Mouse (Mus musculus) lung, adult 2 months (tissue): Measurements from ENCODE around the gene Acvrl1. TPM values are rescaled to one million over a fixed set of nuclear protein-coding genes. Genes with fewer than 3 reads are reported as not detected.
A peak's percentile ranks its signal among the peaks of the same experiment; 100 is the strongest.

Source experiments
- DNase-seq: peaks from one replicate; pipeline ENCODE4 v3.0.0; 2022
- H3K4me1 ChIP-seq: fragments of 200-500 bp; 2 replicates; pipeline ENCODE4 v1.6.1; 2011; ENCODE audit warnings: low read length; ENCODE audit not compliant: control insufficient read depth, insufficient read depth
- H3K4me3 ChIP-seq: fragments of 200-500 bp; replicated peaks from 2 replicates; pipeline ENCODE3; 2011; ENCODE audit warnings: low read depth, mild to moderate bottlenecking, control low read depth, low read length; ENCODE audit errors: extremely low read depth
- CTCF ChIP-seq: fragments of 200-500 bp; IDR thresholded peaks from 2 replicates; pipeline ENCODE4 v1.5.1; 2011; ENCODE audit warnings: mild to moderate bottlenecking, low read length, control low read depth; ENCODE audit not compliant: insufficient read depth
- POLR2A ChIP-seq: fragments of 200-500 bp; IDR thresholded peaks from 2 replicates; pipeline ENCODE4 v1.6.1; 2011; ENCODE audit warnings: low read depth, mild to moderate bottlenecking, control low read depth, low read length, borderline replicate concordance; ENCODE audit errors: extremely low read depth
- WGBS: fragments of 180-500 bp; shearing (Covaris S2); methylation state at CpG from one replicate; pipeline ENCODE4 v1.1.7; 2018; 5-methylcytosine and 5-hydroxymethylcytosine counted together
- polyA plus RNA-seq: library from polyadenylated mRNA; depleted of rRNA; stranded (reverse); fragments of >200 nt; gene quantifications from 2 replicates; pipeline ENCODE4 v1.2.3, GENCODE M21; 2012

The Acvrl1 gene
- polyA plus RNA-seq, 1 experiment, result 695 TPM

GRCm38 (mm10) chr15:101125561-101125960 is 2.8 kb upstream of the Acvrl1 start:
- DNase-seq, result no peak
- Histone ChIP-seq H3K4me3 (no peak overlapping the region), H3K4me1 (peaks cover 9% of the 10 kb centered on the region)
- WGBS, result 78% methylated on average over 6 of the region's 6 CpGs
- TF ChIP-seq CTCF, result no peak
- TF ChIP-seq POLR2A, result no peak

DNA sequence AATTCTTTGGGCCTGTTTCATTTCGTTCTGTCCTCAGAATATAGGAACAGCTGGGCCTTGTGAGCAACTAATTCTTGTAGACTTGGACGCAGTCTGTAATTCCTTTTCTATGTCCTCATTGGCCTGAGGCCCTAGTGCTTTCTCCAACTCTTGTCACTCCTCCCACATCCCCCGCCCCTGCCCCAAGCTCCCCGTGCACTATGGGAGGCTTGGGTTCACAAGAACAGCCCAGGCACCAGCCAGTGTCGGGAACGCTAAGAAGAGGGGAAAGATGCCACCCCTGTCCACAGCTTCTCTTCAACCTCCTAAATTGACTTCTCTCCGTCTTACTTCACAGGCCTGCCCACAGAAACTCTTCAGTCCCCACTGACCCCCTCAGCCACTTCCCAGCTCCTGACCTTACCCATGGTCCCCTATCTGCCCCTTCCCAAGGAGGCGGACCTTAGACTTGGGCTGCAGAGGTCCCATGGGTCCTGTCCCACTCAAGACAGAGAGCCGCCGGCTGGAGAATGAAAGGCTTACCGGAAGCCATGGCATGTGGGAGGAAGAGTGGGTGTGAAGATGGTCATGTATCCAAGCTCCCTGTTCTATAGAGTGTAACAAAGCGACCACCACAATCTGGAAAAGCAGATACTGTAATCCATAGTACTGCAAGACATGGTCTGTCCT is 1.3 kb upstream of the Acvrl1 start:
- TF ChIP-seq CTCF, result no peak
- TF ChIP-seq POLR2A, result peak; percentile 22; the same call in 1 of the 2 replicates
- H3K4me1 ChIP-seq, result peaks cover 9% of the 10 kb centered on the region
- 49% methylated on average over 12 of the region's 12 CpGs for WGBS
- DNase-seq, result no peak
- H3K4me3 ChIP-seq, result no peak overlapping the region

GRCm38 (mm10) chr15:101129412-101129811 is 1.1 kb downstream of the Acvrl1 start:
- Histone ChIP-seq H3K4me1 (peaks cover 2% of the 10 kb centered on the region), H3K4me3 (peak overlapping the region; percentile 94)
- DNase-seq, result peak; percentile 32
- no peak for TF ChIP-seq CTCF
- no peak for TF ChIP-seq POLR2A
- 17% methylated on average over 5 of the region's 5 CpGs for WGBS

GRCm38 (mm10) chr15:101131498-101131897 is 3.2 kb downstream of the Acvrl1 start:
- 21% methylated on average over 11 of the region's 11 CpGs for WGBS
- TF ChIP-seq CTCF, result no peak
- TF ChIP-seq POLR2A, result peak; percentile 52; the same call in 1 of the 2 replicates
- H3K4me3 ChIP-seq, result peak overlapping the region; percentile 53
- peaks cover 2% of the 10 kb centered on the region for H3K4me1 ChIP-seq
- DNase-seq, result no peak

DNA sequence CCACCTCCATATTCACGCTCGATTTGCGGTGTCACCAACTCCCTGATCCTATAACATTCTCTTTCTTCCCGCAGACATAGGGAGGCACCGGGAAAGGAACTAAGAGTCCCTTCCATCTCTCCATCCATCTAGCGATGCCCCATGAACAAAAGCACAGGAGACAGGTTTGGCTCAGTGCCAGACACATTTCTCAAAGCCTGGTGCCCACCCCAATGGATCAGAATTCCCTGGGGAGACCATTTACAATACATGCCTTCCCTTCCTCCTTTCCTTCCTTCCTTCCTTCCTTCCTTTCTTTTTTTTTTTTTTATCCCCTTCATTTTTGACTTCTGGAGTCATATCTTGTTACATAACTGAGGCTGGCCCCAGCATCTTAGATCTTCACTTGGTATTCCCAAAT is 3.7 kb downstream of the Acvrl1 start:
- WGBS, result 35% methylated on average over 6 of the region's 6 CpGs
- Histone ChIP-seq H3K4me1 (peaks cover 1% of the 10 kb centered on the region), H3K4me3 (peak overlapping the region; percentile 53)
- no peak for DNase-seq
- TF ChIP-seq CTCF, result no peak
- no peak for TF ChIP-seq POLR2A

DNA sequence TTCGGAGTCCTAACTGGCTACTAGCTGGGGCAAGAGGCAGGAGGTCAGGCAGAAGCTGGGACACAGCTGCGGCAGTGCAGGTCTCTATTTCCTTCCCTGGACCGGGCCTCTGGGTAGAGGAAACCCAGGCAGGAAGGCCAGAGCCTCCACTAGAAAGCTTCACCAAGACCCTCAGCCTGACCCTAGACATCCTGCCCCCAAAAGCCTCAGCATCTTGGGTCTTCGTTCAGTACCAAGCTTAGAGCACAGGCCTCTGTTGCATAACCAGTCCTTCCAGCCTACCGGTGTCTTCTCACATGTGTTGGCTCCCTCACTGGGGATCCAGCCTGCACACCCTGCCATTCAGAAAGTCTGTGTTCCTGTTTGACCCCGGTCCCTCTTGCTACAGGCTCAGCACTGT is 4.4 kb downstream of the Acvrl1 start:
- Histone ChIP-seq H3K4me3 (no peak overlapping the region), H3K4me1 (no peaks in the 10 kb centered on the region; the same call in none of the 2 replicates)
- 32% methylated on average over 6 of the region's 6 CpGs for WGBS
- DNase-seq, result no peak
- TF ChIP-seq CTCF, result no peak
- peak; percentile 14; the same call in 1 of the 2 replicates for TF ChIP-seq POLR2A

- peak overlapping the region; percentile 67 for H3K4me3 ChIP-seq
- peak; percentile 62 for DNase-seq
- no peaks in the 10 kb centered on the region; the same call in none of the 2 replicates for H3K4me1 ChIP-seq
- no peak for TF ChIP-seq CTCF
- TF ChIP-seq POLR2A, result peak; percentile 40; the same call in 1 of the 2 replicates
- 26% methylated on average over 15 of the region's 15 CpGs for WGBS
Measured at GRCm38 (mm10) chr15:101133993-101134704, 5.8 kb downstream of the Acvrl1 start.

GRCm38 (mm10) chr15:101135405-101135804 is 7.1 kb downstream of the Acvrl1 start:
- WGBS, result 39% methylated on average over 8 of the region's 8 CpGs
- no peak for DNase-seq
- Histone ChIP-seq H3K4me1 (no peaks in the 10 kb centered on the region; the same call in none of the 2 replicates), H3K4me3 (peak overlapping the region; percentile 67)
- no peak for TF ChIP-seq CTCF
- TF ChIP-seq POLR2A, result peak; percentile 28; the same call in 1 of the 2 replicates

DNA sequence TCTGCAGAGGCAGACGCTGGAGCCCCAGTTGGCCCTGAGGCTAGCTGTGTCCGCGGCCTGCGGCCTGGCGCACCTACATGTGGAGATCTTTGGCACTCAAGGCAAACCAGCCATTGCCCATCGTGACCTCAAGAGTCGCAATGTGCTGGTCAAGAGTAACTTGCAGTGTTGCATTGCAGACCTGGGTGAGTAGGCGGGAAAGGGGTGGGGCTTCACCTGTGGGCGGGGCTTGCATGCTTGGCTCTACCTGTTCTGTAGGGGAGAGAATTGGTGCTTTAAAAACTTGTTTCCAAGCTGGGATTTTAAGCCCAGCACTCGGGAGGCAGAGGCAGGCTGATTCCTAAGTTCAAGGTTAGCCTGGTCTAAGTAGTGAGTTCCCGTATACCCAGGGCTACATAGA is 9.1 kb downstream of the Acvrl1 start:
- WGBS, result 54% methylated on average over 11 of the region's 11 CpGs
- Histone ChIP-seq H3K4me1 (peaks cover 7% of the 10 kb centered on the region), H3K4me3 (peak overlapping the region; percentile 77)
- no peak for DNase-seq
- TF ChIP-seq CTCF (no peak), POLR2A (no peak)
